Mouse (Mus musculus): ENCODE measurements at regions not wholly inside any gene's neighbourhood (a gene's known extent, or its start where the extent isn't known, plus 50 kb on each side); places are given as distances from the start of the nearest gene placed in this dataset.

- DNase-seq (ENCODE audit: extremely low spot score in 1 of 2, low spot score in 2 of 2), result no peak
- intact Hi-C loops (cut with DNase I), result no loop called here
These were observed 501.4 kb downstream of the Gm826 start for GRCm38 (mm10) chr2:159832488-159833113.

DNA sequence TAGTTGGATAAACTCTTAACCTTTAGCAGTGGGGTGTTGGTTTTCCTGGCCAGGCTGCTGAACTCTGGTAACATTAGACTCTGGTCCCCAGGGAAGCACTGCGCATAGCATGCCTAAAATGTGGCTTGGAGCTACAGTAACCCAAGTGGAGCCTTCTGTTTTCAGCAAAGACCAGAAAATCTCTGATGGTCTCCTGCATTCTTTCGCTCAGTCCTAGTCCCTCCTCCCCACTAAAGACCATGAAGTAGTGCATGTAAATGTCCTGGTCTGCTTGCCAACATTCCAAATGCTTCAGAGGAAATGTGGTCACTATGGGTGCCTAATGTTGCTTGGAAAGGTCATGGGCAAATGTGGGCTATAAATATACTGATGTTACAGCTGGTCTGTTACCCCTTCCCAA lies 507.5 kb downstream of the Gm826 start:
- intact Hi-C loops (cut with DNase I), result no loop called here

DNA sequence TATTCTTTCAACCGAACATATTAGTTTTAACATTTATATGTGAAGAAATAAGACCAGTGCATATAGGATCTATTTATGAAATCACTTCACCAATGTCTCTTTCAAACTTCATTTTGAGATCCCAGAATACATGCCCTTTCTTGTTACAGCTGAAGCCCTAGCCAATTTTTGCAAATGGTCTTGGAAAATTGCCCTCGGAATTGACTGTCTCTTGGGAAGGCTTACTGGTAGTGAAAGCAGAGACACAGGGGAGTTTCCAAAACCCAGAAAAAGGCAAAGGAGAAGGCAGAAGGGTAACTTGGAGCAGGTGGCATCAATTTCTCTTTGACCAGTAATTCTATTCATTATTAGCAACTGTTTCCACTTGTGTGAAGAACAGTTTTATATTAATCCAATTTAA lies 515.4 kb downstream of the Gm826 start:
- no peak for DNase-seq (ENCODE audit: extremely low spot score in 1 of 2, low spot score in 2 of 2)
- intact Hi-C loops (cut with DNase I), result no loop called here

More for the DNA sequence above, 507.5 kb downstream of the Gm826 start:
- no peak for DNase-seq (ENCODE audit: extremely low spot score in 1 of 2, low spot score in 2 of 2)

DNA sequence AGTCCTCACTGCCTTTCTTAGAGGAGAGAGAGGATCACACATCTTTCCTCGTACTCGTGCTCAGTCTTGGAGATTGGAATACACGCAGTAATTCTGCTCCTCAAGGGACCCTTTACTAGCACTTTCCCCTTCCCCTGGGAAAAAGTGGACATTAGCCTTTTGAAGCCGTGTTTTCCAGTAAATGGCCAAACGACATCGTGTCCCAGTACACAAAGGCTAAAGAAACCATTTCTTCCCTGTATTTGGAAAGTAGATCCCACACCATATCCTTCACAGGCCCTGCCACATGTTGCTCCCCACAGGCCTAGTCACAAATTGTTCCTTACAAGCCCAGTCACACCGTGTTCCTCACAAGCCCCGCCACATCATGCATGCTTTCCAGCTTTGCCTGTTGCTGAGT lies 517.6 kb downstream of the Gm826 start:
- intact Hi-C loops (cut with DNase I), result no loop called here
- DNase-seq (ENCODE audit: extremely low spot score in 1 of 2, low spot score in 2 of 2), result no peak
